Mouse (Mus musculus) kidney, postnatal 14 days (tissue): ENCODE measurements around the gene Fgfr2.
"Not testable (repeated sequence)": the region's sequence is repeated elsewhere in the genome, so short reads cannot be mapped to it uniquely, and the experiment has no call there.

Experiments
- DNase-seq: peaks from one replicate; pipeline ENCODE4 v3.0.0; 2022; ENCODE audit warnings: mixed read lengths

The Fgfr2 gene

GRCm38 (mm10) chr7:131223086-131223485 lies 1900.1 kb downstream of the Fgfr2 start:
- DNase-seq: no peak

- no peak for DNase-seq
Observed at GRCm38 (mm10) chr7:131187996-131188395, 1935.2 kb downstream of the Fgfr2 start.

GRCm38 (mm10) chr7:131187047-131187446 lies 1936.1 kb downstream of the Fgfr2 start:
- no peak for DNase-seq

GRCm38 (mm10) chr7:131184339-131184738 lies 1938.8 kb downstream of the Fgfr2 start:
- no peak for DNase-seq

GRCm38 (mm10) chr7:131182685-131183084 lies 1940.5 kb downstream of the Fgfr2 start:
- DNase-seq: peak; percentile 8

GRCm38 (mm10) chr7:131174121-131174520 lies 1949.0 kb downstream of the Fgfr2 start, which contains the start of gene 5430419D17Rik:
Gene 5430419D17Rik, plus strand, starts transcription at chr7:131174402.
- DNase-seq: no peak

- no peak for DNase-seq
Observed at GRCm38 (mm10) chr7:131169099-131169498, 1954.1 kb downstream of the Fgfr2 start.

GRCm38 (mm10) chr7:131167771-131168170 lies 1955.4 kb downstream of the Fgfr2 start:
- DNase-seq: no peak

- DNase-seq: no peak
Observed at GRCm38 (mm10) chr7:131162251-131162650, 1960.9 kb downstream of the Fgfr2 start.

- DNase-seq: no peak
Observed at GRCm38 (mm10) chr7:131153044-131153443, 1970.1 kb downstream of the Fgfr2 start.

- no peak for DNase-seq
Observed at GRCm38 (mm10) chr7:131150179-131150578, 1973.0 kb downstream of the Fgfr2 start.

GRCm38 (mm10) chr7:131146214-131146613 lies 1976.9 kb downstream of the Fgfr2 start, which contains the start of gene 4933402N03Rik:
Gene 4933402N03Rik, minus strand, starts transcription at chr7:131146314.
- DNase-seq: no peak

GRCm38 (mm10) chr7:131133181-131133580 lies 1990.0 kb downstream of the Fgfr2 start:
- no peak for DNase-seq

- no peak for DNase-seq
Observed at GRCm38 (mm10) chr7:131130021-131130420, 1993.1 kb downstream of the Fgfr2 start.

GRCm38 (mm10) chr7:131122210-131122807 lies 2000.8 kb downstream of the Fgfr2 start:
- no peak for DNase-seq

GRCm38 (mm10) chr7:131114434-131114833 lies 2008.7 kb downstream of the Fgfr2 start:
- no peak for DNase-seq

GRCm38 (mm10) chr7:131113676-131114075 lies 2009.5 kb downstream of the Fgfr2 start:
- DNase-seq: no peak

- peak; percentile 48 for DNase-seq
Observed at GRCm38 (mm10) chr7:131112486-131112885, 2010.7 kb downstream of the Fgfr2 start.

- DNase-seq: not testable (repeated sequence)
Observed at GRCm38 (mm10) chr7:131082403-131082802, 2040.7 kb downstream of the Fgfr2 start.

GRCm38 (mm10) chr7:131075956-131076355 lies 2047.2 kb downstream of the Fgfr2 start:
- DNase-seq: no peak

GRCm38 (mm10) chr7:131074098-131074497 lies 2049.1 kb downstream of the Fgfr2 start:
- DNase-seq: not testable (repeated sequence)

- DNase-seq: not testable (repeated sequence)
Observed at GRCm38 (mm10) chr7:131073476-131073875, 2049.7 kb downstream of the Fgfr2 start.

GRCm38 (mm10) chr7:131068191-131068590 lies 2055.0 kb downstream of the Fgfr2 start:
- not testable (repeated sequence) for DNase-seq

GRCm38 (mm10) chr7:131062541-131062940 lies 2060.6 kb downstream of the Fgfr2 start:
- no peak for DNase-seq

- DNase-seq: not testable (repeated sequence)
Observed at GRCm38 (mm10) chr7:131059808-131060207, 2063.3 kb downstream of the Fgfr2 start.
